Mouse (Mus musculus) cerebellum, adult 18-20 months (tissue): ENCODE results near the gene Cmc2.

Experiments used
- DNase-seq, 2 experiments: peaks; one replicate each; pipeline ENCODE4 v3.0.0; 2021

Gene Cmc2

GRCm38 (mm10) chr8:116921337-116922059, at the start of gene Cmc2, which contains the start of gene Cenpn:
Cmc2 (minus strand) TSS chr8:116921455.
Cenpn (plus strand) TSS chr8:116921730.
- DNase-seq, result peak; percentile 91 to 96

GRCm38 (mm10) chr8:116969531-116969930, 48.3 kb upstream of the Cmc2 start:
- no peak for DNase-seq

- no peak for DNase-seq
Observed at GRCm38 (mm10) chr8:116954415-116954814, 33.2 kb upstream of the Cmc2 start.

GRCm38 (mm10) chr8:116952428-116952827, 31.2 kb upstream of the Cmc2 start:
- no peak for DNase-seq

GRCm38 (mm10) chr8:116951778-116952177, 30.5 kb upstream of the Cmc2 start:
- peak in 1 of 2 experiments; percentile 22 for DNase-seq

- DNase-seq, result no peak
Observed at GRCm38 (mm10) chr8:116951369-116951768, 30.1 kb upstream of the Cmc2 start.

GRCm38 (mm10) chr8:116947589-116947988, 26.3 kb upstream of the Cmc2 start:
- DNase-seq, result no peak

- no peak for DNase-seq
Observed at GRCm38 (mm10) chr8:116946851-116947250, 25.6 kb upstream of the Cmc2 start.

- DNase-seq, result no peak
Observed at GRCm38 (mm10) chr8:116946268-116946838, 25.1 kb upstream of the Cmc2 start.

GRCm38 (mm10) chr8:116945169-116945910, 24.1 kb upstream of the Cmc2 start:
- DNase-seq, result no peak

GRCm38 (mm10) chr8:116944385-116944696, 23.1 kb upstream of the Cmc2 start:
- no peak for DNase-seq

- peak in 1 of 2 experiments; percentile 49 for DNase-seq
Observed at GRCm38 (mm10) chr8:116943555-116944384, 22.5 kb upstream of the Cmc2 start.

GRCm38 (mm10) chr8:116943161-116943554, 21.9 kb upstream of the Cmc2 start, which contains the start of gene Atmin:
Atmin (plus strand) TSS chr8:116943393.
- DNase-seq, result peak; percentile 85 to 95

GRCm38 (mm10) chr8:116942284-116943058, 21.2 kb upstream of the Cmc2 start:
- DNase-seq, result no peak

GRCm38 (mm10) chr8:116935506-116935905, 14.3 kb upstream of the Cmc2 start:
- no peak for DNase-seq

- no peak for DNase-seq
Observed at GRCm38 (mm10) chr8:116934976-116935375, 13.7 kb upstream of the Cmc2 start.

GRCm38 (mm10) chr8:116928588-116928987, 7.3 kb upstream of the Cmc2 start:
- no peak for DNase-seq

- DNase-seq, result peak in 1 of 2 experiments; percentile 31
Observed at GRCm38 (mm10) chr8:116927880-116928279, 6.6 kb upstream of the Cmc2 start.

- no peak for DNase-seq
Observed at GRCm38 (mm10) chr8:116923526-116923925, 2.3 kb upstream of the Cmc2 start.

GRCm38 (mm10) chr8:116922060-116922757, 954 bp upstream of the Cmc2 start:
- DNase-seq, result no peak

- no peak for DNase-seq
Observed at GRCm38 (mm10) chr8:116921005-116921336, 284 bp downstream of the Cmc2 start.

GRCm38 (mm10) chr8:116905836-116906235, 15.4 kb downstream of the Cmc2 start:
- DNase-seq, result no peak
